Mouse (Mus musculus) CD4-positive helper T cell, adult 2 months (primary cell): ENCODE measurements around the gene Rnf123.

ENCODE experiments used
- DNase-seq: peaks from one replicate; pipeline ENCODE4 v3.0.0-alpha.2; 2012; ENCODE audit warnings: low read depth, missing footprints, low spot score

Gene Rnf123

DNA sequence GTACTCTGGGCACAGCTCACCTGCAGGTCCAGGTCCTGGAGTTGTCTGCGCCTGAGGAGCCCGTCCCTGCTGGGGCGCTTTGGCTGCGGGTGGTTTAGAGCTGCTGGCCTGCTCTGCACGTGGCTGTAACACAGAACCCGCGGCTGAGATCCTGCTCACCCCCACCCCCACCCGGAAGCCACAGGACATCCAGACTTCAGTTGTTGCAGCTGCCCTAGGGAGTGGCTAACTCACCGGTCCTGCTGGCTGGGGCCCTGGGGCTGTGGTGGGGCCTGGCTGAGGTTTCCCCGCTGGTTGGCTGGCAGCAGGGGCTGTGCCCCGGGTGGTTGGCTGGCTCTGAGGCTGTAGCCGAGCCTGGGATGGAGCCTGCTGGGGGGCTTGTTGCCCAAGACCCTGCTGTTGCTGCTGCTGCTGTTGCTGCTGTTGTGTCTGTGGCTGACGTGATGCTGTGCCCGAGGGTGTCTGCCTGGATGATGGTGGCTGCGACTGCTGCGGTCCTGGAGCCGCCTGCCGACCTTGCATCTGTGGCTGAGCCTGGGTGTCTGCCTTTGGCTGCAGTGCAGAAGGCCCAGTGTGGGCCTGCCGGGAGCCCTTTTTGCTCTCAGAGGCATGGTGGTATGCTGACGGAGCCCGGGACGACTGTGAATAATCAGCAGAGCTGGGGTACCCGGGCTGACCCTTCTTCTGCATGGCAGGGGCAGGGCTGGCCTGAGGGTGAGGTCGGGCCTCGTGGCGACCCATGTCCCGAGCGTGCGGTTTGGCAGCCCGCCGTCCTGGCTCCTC, 21.8 kb upstream of the Rnf123 start:
- DNase-seq = peak; percentile 41

DNA sequence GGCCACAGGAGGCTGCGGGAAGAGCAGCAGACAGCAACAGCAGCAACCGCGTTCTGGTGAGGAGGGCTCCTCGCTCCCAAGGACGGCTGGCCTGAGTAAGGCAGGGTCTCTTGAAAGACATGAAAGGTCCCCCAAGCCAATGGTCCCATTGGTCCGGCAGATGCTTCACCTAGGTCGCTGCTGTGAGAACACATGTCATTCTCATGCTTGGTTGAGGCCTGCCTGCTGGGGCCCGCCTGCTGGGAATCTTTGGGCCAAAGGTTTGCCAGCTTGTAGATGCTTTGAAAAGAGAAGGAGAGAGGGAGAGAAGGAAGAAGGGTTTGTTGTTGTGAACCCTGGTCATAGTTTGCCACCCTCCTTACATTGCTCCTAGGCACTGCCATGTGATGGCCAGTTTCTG, 16.5 kb upstream of the Rnf123 start:
- DNase-seq = no peak

DNA sequence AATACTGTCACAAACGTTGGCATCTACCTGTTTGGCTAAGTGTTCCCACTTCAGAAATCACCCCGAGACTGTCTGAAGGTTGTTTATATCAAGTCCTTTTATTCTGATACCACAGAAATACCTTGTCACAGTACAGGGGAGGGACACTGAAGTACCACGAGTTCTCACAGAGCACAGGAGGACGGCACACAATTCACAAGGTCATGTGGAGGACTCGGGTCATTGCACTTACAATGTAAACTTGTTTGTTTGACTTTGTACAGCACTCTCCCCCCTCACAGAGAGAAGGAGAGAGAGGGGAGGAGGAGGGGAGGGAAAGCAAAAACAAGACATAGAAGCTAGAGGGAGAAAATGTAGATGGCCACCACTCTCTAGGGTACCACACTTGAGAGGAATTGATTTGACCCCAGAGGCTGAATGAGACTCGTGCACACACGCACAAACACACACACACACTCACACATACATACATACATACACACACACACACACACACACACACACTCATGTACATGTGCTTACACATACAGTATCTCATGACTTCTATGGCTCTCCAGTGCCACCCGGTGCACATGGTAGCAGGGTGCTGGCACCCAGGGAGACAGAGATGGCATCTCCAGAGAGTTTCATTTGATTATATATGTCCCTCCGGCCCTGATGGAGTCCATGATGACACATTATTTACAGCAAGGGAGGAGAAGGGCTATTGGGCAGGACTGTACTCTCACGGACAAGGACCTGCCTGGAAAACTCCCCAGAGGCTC, 13.0 kb upstream of the Rnf123 start:
- DNase-seq = no peak

DNA sequence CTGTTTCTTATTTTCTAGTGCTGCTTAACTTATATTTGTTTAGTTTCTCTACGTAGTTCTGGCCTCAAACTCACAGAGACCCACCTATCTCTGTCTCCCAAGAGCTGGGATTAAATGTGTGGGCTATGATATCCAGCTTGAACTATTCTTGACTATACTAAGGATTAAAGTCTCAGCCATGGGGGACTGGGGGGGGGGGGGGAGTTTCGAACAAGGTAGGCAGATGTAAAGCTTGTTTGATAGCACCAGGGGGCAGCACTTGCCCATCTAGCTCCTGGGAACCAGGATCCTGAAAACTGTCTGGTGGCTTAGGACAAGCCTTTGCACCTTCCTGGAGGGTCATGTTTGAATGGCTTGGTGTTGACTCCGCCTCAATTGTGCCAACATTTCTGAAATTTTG, 12.4 kb upstream of the Rnf123 start:
- DNase-seq = peak; percentile 76

DNA sequence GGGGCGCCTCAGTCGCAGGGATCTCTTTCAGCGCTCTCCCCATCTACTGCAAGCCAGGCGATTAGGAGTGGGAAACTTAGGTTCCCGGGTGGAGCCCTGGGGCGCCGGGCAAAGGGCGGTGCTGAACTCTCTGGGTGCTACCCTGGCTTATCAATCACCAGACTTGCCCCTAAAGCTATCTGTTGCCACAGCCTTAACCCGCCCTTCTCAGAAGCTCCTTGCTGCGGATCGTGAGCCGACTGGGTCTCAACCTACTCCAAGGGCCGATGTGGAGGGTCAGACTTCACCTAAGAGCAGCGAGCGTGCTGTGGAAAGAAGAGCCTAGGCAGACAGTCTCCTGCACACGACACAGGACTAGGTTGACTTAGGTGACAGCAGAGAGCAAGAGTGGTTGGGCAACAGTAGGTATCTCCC, 11.9 kb upstream of the Rnf123 start:
- DNase-seq = peak; percentile 42

DNA sequence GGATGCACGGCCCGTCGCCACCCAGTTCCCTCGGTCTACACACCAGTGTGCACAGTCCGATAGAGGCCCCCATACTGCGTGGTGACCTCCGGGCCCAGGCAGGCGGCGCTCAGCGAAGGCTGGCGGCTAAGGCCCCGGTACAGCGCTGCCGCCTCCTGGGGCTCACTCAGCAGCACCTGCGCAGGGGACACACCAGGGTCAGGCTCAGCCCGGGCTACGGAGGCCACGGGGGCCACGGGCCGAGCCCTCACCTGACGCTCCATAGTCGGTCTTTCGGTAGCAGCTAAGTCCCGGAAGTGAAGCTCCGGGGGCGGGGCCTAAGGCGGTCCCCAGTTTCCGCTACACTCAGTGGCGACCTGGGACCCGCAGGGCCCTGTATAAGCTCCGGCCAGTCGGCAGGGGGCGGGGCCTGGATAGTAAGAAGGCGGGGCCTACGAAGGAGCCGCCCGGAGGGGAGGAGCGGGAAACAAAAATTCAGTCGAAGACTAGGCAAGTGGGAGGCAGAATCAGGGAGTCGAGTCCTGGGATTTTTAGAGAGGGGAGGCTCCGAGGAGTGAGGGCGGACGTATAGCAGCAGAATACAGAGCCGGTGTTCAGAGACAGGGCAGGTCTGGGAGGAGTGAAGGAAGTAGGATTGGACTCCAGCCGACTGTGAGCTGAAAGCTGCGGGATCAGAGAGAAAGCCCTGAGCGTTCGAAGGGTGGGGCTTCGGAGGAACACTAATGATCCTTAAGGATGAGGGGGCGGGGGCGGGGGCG, 11.2 kb upstream of the Rnf123 start, which contains the start of gene Apeh:
Apeh (minus strand) TSS at position 423 of the 758 bp plus-strand sequence.
- DNase-seq = peak; percentile 96

DNA sequence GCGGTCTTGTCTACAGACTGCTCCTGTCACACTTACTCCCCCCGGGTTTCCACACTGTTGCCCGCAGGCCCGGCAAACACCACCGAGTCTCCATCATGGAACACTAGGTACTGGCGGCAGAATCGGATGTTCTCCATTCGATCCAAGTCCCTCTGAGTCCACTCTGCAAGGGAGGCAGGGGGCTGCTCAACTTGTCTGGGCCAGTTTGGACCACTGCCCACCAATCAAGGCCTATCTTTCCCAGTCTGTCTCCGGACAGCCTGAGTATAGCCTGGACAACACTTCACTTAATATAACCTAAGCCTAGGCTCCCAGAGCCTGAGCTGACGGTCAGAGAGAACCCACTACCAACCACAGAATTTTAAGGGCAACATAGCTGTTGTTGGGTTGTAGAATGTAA, 10.4 kb upstream of the Rnf123 start:
- no peak for DNase-seq

DNA sequence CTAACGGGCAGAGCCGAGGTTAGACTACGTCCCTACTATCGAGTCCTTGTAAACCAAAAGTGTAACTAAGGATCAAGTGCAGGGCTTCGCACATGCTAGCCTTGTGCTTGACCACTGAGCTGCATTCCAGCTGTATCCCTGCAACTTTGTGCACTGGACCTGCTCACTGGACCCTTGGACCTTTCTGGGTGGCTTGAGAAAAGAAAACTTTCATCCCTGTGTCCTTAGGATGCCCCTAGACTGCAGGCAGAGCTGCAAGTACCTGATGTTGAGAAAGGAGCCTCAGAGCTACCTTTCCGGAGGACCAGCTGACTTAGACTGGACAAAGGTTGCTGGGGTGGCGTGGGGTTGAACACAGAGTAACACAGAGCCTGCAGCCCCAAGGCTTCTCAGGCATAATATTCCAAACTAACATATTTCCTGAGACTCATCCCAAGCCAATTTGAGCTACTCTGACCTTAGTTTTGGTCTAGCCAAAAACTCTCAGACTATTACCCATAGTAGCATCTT, 7.5 kb upstream of the Rnf123 start:
- no peak for DNase-seq

DNA sequence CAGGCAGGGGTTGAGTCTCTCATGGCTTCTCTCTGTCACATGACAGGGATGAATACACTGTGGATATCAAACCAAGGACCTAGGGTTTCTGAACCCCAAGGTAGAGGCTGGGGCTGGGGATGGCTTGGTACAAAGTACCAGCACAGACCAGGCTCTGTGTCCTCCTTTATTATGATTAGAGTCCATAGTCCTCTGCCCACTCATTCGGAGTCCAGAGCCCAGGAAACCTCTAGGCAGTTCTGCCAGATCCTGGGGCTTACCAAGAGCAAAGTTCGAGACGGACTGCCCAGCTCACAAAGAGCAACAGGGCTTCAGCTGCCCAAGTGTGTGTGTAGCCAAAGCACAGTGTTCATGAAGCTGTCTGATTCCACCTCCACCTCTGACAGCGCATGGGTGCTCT, 2.1 kb upstream of the Rnf123 start:
- no peak for DNase-seq

DNA sequence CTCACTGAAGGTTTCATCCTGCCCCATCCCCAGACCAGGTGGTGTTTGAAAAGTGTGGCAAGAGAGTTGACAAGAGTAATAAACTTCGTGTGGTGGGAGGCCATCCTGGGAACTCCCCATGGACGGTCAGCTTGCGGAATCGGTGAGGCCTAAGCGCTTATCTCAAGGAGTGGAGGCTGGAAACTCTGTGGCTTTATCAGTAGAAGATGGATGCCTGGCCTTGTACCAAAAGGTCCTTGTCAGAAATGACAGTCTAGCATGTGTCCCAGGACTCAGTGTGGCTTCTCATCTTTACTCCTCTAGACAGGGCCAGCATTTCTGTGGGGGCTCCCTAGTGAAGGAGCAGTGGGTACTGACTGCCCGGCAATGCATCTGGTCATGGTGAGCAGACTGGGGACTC, 415 bp upstream of the Rnf123 start:
- no peak for DNase-seq

DNA sequence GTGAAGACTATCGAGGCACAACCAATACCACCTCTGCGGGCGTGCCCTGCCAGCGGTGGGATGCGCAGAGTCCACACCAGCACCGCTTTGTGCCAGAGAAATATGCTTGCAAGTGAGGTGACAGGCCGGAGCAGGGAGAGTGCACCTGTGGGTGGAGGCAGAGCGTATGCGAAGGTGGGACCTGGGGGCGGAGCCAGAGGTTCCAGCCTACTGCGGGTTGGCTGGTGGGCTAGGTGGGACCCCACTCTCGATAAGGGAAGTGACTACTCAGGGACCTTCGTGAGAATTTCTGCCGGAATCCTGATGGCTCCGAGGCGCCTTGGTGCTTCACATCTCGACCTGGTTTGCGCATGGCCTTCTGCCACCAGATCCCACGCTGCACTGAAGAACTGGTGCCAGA, 597 bp downstream of the Rnf123 start:
- DNase-seq = no peak

DNA sequence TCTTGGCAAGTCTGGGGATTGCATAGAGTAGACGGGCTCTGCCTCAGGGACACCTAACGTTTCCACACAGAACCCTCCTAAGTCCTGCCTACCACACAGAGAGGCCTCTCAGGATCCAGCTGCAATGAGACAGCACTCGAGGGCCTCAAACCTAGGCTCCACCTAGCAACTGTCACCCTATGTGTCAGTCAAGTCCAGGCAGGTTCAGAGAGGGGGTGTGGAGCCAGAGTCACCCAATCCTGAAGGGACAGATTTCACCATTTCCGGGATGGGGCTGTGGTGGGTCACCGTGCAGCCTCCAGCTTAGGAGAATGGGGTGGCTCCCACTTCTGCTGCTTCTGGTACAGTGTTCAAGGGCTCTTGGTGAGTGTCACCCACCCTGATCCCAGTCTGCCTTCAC, 3.0 kb downstream of the Rnf123 start, which contains the start of gene Mst1:
Mst1 (plus strand) TSS at position 269 of the 400 bp plus-strand sequence.
- DNase-seq = no peak

DNA sequence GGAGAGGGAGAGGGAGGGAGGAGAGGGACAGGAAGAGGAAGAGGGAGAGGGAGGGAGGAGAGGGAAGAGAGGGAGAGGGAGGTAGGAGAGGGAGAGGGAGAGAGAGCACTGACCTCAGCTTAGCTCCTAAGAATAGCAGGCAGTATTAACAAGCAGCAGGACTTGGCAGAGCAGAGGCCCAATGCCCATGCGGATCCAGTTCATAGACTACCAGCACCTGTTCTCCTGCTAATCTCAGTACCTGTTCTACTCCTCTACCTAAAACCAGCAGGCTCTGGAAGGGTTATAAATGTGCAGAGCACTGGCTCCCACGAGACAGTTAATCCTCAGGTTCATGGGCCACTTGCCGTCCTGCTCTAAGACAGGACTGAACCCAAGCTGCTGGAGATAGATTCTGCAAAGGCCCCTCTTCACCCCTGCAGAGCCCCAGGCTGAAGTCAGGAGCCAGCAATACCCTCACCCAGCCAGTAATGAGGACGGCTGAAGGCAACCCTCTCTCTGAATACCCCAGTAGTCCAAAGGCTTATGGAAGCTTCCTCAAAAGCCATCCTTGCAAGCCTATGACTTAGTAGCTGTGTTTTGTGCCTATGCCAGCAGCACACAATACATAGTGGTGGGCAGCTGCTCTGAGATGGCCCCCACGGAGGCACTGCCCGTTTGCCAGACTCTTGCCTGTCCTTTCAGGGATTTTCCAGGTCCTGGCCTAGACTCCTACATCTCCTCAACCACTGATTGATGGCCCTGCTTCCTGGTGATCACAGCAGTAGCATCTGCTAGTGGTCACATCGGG, 9.8 kb downstream of the Rnf123 start:
- no peak for DNase-seq

DNA sequence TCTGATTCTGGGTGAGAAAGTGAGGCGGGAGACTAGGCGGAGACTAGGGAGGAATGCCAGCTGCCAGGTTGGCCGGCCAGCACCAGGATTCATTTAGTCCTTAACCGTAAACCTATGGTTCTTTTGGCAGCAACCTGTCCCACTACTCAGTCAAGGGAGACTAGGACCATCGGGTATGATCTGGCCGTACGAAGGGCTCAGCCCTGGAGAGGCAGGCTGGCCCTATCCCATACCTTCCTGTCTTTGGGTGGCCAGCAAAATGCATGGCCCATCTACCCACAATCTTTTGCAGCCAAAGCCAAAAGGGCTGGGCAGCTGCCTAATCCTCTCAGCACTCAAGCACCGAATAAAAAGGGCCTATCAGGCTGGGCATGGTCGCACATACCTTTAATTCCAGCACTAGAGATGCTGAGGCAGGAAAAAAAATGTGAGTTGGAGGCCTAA, 10.6 kb downstream of the Rnf123 start:
- DNase-seq = no peak

DNA sequence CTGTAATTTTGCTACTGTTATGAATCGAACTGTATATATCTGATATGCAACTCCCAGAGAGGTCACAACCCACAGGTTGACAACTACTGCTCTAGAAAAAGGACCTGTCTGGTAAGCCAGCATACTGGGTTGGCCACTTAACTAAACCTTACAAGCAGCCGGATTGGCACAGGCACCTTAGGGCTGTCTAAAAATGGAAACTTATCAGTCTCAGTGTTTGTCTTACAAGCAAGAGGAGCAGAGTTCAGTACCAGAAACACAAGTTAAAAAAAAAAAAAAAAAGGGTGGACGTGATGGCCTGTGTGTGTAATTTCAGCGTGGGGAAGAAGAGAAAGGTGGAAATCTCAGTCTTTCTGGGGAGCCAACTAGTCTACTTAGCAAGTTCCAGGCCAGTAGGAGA, 11.3 kb downstream of the Rnf123 start:
- DNase-seq = no peak

DNA sequence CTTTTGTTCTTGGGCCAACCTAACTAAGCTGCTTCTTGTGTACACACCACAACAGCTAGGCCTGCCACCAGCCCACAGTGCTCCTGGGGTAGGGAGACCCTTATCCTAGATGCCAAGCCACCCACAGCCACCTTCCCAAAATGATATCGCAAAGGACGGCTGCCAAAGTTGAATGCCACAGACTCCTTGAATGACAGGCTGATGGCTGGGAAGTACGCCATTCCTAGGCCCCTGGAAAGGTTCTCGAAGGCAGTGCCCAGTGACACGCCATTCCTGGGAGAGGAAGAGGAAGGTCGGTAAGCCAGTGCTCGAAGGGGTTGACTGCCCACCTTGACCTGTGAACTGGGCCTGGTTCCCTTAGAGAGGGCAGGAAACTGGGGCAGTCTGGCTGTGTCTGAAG, 13.6 kb downstream of the Rnf123 start:
- DNase-seq = no peak

DNA sequence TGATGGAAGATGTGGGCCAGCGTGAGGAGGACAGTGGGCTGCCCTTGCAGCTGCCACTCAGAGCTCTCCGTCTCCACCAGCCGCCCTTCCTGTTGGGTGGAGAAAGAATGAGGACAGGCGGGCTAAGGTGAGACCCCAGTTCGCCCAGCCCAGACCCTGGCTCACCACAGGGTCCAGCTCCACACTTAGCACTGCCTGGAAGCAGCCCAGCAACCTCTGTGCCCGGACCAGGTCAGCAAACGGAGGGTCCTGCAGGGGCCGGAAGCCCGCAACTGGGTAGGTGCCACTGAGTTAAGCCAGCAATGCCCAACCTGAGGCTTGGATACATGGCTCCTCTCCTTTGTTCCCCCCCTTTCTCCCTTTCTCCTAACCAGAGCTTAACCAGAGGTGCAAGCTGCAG, 14.1 kb downstream of the Rnf123 start:
- no peak for DNase-seq

DNA sequence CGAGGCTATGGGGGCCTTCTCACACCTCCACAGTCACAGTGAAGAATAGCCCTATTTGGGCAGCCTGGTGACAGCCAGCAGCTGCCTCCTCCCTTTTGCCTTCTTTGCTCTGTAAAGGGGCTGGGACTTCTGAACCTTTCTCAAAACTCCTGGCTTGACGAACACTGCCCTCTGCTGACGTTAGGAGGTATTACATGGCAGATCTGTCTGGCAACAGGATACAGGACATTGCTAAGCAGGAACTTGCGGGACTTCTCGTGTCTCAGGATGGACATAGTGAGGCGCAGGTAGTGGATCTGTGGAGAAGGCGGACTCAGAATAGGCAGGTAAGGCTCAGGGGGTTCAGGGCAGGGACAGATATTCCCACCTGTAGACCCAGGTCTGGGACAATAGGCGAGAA, 15.2 kb downstream of the Rnf123 start:
- DNase-seq = peak; percentile 80

DNA sequence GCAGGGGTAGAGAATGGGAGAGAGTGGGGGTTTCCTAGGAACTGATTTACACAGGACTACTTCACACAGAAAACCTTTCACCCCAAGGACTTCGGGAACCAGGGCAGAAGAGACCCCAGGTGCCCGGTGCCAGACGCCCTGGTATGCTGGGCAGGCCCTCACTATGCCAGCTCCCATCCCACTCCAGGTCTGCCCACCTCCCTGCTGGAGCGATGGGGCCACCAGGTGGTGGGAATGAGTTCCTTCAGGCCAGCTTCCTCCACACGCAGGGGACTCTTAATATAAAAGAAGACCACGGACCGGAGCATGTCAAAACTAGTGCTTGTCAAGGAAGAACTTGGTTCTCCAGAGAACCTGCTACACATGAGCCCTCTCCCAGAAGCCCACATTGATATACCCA, 15.9 kb downstream of the Rnf123 start:
- no peak for DNase-seq

DNA sequence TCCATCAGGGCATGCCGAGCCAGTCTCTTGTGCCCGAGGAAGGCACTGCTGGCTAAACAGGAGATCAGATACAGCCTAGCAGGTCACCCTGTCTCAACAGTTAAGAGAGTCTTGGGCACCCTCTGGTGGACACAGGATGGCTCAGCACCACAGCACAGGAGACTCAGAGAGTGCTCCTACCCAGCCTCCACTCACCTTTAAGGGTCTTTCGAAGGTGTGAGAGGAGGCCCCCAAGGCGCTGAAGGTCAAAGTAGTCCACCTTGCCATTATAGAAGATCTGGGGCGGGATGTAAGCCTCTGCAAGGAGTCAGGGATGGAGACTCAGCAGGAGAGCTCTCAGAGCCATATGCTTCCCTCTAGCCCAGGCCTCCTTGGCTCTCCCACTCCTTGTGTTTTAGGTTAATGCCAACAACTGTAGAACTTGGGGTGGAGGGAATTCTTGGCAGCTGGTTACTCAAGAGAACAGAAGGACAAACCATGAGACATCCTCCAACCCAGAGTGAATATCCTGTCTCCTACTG, 17.6 kb downstream of the Rnf123 start:
- peak; percentile 43 for DNase-seq

DNA sequence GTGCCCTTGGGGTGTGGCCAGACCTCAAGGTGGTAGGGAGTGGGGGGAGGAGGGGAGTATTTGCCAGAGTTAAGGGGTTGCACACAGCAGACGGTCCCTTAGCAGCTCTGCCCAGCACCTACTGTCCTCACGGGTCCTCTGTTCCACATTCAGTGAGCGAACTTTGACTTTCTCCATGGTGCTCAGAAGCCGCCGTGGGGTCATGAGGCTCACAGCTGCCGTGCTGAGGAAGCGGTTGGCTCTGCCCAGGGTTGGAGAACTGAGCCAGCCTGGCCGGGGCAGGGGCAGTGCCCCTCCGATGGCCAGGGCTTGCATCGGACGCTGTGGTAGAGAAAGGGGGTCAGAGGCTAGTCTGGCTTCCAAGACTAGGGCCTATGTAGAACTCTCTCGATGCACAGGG, 19.8 kb downstream of the Rnf123 start:
- DNase-seq = no peak
